Mouse (Mus musculus): ENCODE measurements around the gene Tnni3.
"Not testable (repeated sequence)": the region's sequence is repeated elsewhere in the genome, so short reads cannot be mapped to it uniquely, and the experiment has no call there.

The Tnni3 gene

DNA sequence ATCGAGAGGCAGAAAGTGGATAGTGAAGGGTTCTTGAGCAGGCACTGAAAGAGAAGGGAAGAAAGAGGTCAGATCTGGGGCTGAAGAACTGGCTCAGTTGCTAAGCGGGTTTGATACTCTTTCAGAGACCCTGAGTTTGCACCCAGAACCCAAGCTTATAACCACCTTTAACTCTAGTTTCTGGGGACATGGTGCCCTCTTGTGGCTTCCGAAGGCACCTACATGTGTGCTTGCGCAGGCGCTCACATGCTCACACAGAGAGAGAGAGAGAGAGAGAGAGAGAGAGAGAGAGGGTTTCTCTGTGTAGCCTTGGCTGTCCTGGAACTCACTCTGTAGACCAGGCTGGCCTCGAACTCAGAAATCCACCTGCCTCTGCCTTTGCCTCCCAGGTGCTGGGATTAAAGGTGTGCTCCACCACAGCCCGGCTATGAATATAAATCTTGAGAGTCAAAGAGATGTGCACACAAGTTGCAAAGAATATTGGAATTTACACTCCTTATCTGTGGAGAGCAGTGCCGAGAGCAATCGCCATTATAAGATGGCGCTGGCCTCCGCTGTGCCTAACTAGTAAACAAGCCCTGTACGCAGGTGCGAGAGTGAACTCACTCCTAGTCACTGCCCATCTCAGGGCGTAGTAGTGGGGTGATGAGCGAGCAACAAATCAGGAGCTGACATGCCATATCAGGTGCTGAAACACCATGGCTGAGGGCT is at the start of gene Tnni3:
Gene Tnni3, minus strand, starts transcription at position 18 of the 711 bp plus-strand sequence.
- ChIA-PET CTCF (interaction anchor here (0.5 to 10.9 kb wide), 65 partner anchors 8 to 946 kb away, joined by 3 to 219 read pairs (median 4); partner anchors contain the start of genes Dnaaf3 (in 1 of the 4), Isoc2a (in 1 of the 4), Leng8 (in 1 of the 4) and Ndufa3 (in 1 of the 4)), POLR2A (interaction anchor here (0.6 to 6.0 kb wide), 58 partner anchors 8 to 907 kb away, joined by 3 to 46 read pairs (median 4); partner anchors contain the start of genes Ppp1r12c (in 3 of the 4), Mboat7 (in 2 of the 4), Rpl28 (in 2 of the 4) and Tsen34 (in 2 of the 4))

DNA sequence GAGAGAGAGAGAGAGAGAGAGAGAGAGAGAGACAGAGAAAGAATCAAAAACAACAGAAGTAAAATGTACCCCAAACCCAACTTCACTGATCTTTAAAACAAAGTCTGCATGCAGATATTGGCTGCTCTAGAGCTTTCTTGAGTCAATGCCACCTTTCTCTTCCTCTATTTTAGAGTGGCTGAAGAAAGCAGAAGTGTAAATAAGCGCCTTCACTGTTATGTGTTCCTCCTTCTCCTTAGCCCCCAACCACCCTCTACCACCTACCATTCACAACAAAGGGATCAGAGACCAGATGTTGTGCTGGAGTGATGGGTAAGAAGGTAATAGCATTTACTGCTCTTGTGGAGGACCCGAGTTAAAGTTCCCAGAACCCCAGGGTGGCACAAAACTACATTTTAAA is 48.3 kb upstream of the Tnni3 start:
- POLR2A ChIA-PET, CTCF ChIA-PET: not testable (repeated sequence)

DNA sequence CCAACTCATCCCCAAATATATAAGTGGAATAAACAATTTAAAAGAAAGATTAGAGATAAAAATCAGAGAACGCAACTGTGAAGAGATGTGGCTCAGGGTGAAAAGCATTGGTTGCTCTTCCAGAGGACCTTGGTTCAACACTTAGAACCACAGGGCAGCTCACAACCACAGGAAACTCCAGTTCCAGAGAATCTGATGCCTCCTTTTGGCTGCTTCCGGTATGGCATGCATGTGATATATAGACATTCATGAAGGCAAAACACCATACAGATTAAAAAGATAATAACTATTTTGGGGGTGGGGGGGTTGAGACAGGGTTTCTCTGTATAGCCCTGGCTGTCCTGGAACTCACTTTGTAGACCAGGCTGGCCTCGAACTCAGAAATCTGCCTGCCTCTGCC is 38.6 kb upstream of the Tnni3 start:
- POLR2A ChIA-PET = interaction anchor here in 2 of 4 experiments (0.6 to 2.6 kb wide), 8 partner anchors 81 to 377 kb away, joined by 3 to 7 read pairs (median 3); partner anchors contain the start of gene Rpl28 (in 1 of the 2)
- CTCF ChIA-PET = interaction anchor here in 3 of 4 experiments (0.6 to 1.5 kb wide), 10 partner anchors 19 to 447 kb away, joined by 3 to 16 read pairs (median 4); partner anchors contain the start of gene Tnni3 (in 1 of the 3)

DNA sequence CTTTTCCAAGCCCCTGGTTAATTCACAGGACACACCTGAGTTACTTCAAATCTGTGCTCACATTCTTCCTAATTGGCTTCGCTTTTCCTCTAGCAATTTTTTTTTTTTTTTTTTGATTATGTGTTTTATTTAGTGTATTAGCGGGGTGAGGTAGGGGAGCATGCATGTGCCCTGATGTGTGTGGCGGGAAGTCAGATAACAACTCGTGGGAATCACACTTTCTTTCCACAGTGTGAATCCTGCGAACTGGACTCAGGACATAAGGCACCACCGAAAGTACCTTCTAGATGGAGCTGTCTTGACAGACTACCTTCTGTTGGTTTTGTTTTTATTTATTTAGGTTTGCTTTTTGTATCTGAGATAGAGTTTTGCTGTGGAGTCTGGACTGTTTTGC is 33.1 kb upstream of the Tnni3 start:
- CTCF ChIA-PET = interaction anchor here (0.6 to 1.5 kb wide), 14 partner anchors 10 to 1294 kb away, joined by 3 to 10 read pairs (median 4); partner anchors contain the start of genes Ppp6r1 (in 1 of the 4), Sbk2 (in 1 of the 4) and Tmem150b (in 1 of the 4)
- POLR2A ChIA-PET = interaction anchor here (0.7 to 1.8 kb wide), 10 partner anchors 43 to 392 kb away, joined by 3 to 8 read pairs (median 4); partner anchors contain the start of genes Rpl28 (in 1 of the 4) and Ube2s (in 1 of the 4)

DNA sequence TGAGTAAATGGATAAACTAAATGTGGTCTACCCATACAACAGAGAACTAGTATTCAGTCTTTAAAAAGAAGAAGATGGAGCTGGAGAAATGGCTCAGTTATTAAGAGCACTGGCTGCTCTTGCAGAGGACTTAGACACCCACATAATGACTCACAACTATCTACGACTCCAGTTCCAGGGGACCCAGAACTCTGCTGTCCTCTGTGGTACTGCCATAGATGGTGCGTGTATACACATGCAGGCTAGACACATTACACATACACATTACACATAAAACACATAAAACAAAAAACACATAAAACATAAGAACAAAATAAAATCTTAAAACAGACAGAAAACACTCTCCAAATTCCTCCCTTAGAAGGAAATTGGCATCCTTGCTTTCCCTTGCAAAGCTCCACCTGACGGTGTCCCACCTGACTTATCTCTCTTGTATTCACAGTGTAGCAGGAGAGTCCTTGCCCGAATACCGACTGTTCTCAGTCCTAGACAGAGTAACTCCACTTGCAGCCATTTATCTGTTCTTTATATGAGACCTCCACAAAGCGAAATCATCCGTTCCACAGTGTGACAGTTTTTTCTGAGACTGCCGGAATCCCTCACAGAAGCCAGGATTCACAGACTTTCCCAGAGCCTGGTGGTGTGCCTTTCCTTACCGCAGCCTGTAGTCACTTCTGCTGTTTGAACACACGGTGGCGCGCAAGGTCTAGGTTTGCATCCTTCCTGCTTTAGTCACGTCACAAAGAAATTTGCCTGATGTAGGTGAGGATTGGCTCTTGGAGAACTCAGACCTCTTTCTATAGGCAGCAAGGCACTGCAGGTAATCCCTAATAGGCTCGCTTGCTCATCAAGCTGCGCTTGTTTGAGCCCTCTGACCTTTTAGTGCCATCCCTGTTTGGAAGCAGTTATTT is 32.5 kb upstream of the Tnni3 start:
- POLR2A ChIA-PET = interaction anchor here (0.6 to 1.8 kb wide), 17 partner anchors 9 to 346 kb away, joined by 3 to 8 read pairs (median 3); partner anchors contain the start of genes Ube2s (in 2 of the 4), Rpl28 (in 1 of the 4) and Syt5 (in 1 of the 4)

DNA sequence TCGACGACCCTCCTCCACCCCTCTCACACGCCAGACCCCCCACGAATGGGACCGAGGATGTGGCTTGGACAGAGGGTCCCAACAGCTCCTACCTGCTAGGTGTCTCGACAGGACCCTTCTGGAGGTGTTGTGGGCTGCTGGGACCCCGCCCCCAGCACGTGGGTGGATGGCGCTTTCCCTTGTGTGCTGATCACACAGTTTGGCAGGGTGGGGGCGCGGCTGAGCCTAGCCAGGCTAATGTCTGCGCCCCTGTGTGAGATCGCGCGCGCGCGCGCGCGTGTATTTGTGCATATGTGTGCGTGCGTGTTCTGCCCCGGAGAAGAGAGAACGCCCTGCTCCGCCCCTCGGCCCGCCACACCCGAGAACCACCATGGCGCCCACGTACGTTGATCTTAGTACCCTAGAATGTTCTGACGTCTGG is 23.2 kb upstream of the Tnni3 start, which contains the start of gene Syt5:
Gene Syt5, minus strand, starts transcription at position 321 of the 421 bp plus-strand sequence.
- CTCF ChIA-PET = interaction anchor here (0.6 to 0.7 kb wide), 5 partner anchors 9 to 426 kb away, joined by 3 to 5 read pairs (median 3); no protein-coding TSS in a partner anchor

More for the DNA sequence above, 32.5 kb upstream of the Tnni3 start:
- CTCF ChIA-PET = interaction anchor here (0.6 to 1.5 kb wide), 17 partner anchors 9 to 408 kb away, joined by 3 to 10 read pairs (median 4); partner anchors contain the start of genes Ppp6r1 (in 1 of the 4), Sbk2 (in 1 of the 4) and Tmem150b (in 1 of the 4)

DNA sequence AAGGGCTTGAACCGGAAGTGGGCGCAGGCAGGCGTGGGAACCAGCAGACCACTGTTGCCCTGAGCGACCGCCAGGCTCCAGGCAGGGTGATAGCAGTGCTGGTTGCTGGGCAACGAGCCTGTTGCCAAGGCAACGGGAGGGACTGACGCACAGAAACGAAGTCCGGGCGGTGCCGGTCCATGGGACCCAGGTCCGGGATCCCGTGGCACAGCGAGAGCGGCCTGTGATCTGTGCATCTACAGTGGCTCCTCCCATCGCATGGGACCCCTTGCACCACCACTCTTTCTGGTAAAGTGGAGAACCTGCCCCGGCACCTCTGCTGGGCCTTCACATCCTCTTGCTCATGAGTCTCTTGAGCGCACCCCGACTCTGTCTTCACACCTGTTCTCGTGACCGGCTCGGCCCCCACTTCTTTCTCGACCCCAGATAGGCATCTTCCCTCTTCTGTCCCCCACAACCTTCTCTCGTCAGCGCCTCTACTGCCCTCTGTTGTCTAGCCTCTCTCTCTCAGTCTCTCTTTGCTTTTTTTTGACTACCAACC is 22.6 kb upstream of the Tnni3 start:
- POLR2A ChIA-PET = interaction anchor here in 1 of 4 experiments (0.6 kb wide), 1 partner anchor 231 kb away, joined by 3 read pairs; no protein-coding TSS in a partner anchor
- CTCF ChIA-PET = interaction anchor here in 2 of 4 experiments (0.6 to 0.7 kb wide), 2 partner anchors 10 to 426 kb away, joined by 4 to 5 read pairs; no protein-coding TSS in a partner anchor

More for the DNA sequence above, 23.2 kb upstream of the Tnni3 start, which contains the start of gene Syt5:
- POLR2A ChIA-PET = interaction anchor here in 3 of 4 experiments (0.6 to 0.7 kb wide), 4 partner anchors 9 to 467 kb away, joined by 3 to 6 read pairs (median 3); partner anchors contain the start of genes Fiz1 (in 1 of the 3) and Zfp524 (in 1 of the 3)

DNA sequence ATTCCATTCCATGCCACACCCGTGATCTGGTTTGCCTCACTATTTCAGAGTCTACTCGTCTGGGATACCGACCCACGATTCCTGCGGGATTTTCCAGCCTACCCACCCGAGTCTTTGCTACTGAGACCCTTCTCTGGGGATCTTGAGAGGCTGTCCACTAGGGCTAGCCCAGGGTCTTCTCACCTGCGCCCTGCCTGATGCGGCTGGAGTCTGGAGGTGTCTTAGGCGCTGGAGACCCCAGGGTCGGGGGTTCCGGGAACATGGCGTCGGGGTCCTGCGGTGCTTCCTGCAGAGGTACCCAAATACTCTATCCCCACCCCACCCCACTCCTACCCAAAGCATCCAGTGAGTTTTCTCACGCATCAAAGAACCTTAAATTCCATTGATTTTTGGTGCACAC is 22.0 kb upstream of the Tnni3 start:
- POLR2A ChIA-PET = interaction anchor here in 2 of 4 experiments (1.1 to 1.8 kb wide), 4 partner anchors 14 to 390 kb away, joined by 3 to 6 read pairs (median 4); partner anchors contain the start of genes Rpl28 (in 1 of the 2) and Ube2s (in 1 of the 2)
- CTCF ChIA-PET = interaction anchor here in 1 of 4 experiments (0.6 to 1.4 kb wide), 3 partner anchors 81 to 394 kb away, joined by 3 to 5 read pairs (median 3); no protein-coding TSS in a partner anchor

DNA sequence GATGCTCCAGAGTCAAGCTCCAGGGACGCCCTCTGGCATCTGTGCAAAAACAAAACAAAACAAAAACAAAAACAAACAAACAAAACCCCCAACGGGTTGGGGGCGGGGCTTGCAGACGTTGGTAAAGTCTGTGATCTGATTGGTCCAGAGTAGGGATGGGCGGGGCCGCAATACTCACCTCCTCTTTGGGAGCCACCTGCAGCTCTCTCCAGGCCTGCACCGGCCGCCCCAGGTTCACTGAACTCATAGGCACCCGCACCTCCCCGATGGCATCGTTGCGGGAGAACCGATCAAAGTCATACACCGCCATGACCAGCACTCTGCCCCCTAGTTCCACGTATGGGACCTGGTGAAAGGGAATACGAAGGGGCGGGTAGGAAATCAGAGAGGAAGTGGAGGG is 18.0 kb upstream of the Tnni3 start:
- CTCF ChIA-PET = interaction anchor here in 2 of 4 experiments (0.7 to 2.6 kb wide), 8 partner anchors 10 to 398 kb away, joined by 3 to 8 read pairs (median 4); partner anchors contain the start of genes Dnaaf3 (in 1 of the 2) and Tnni3 (in 1 of the 2)
- POLR2A ChIA-PET = interaction anchor here (0.6 to 4.5 kb wide), 24 partner anchors 12 to 1297 kb away, joined by 3 to 19 read pairs (median 3); partner anchors contain the start of genes Ube2s (in 3 of the 4), Rpl28 (in 2 of the 4), Cox6b2 (in 1 of the 4) and Hspbp1 (in 1 of the 4)

DNA sequence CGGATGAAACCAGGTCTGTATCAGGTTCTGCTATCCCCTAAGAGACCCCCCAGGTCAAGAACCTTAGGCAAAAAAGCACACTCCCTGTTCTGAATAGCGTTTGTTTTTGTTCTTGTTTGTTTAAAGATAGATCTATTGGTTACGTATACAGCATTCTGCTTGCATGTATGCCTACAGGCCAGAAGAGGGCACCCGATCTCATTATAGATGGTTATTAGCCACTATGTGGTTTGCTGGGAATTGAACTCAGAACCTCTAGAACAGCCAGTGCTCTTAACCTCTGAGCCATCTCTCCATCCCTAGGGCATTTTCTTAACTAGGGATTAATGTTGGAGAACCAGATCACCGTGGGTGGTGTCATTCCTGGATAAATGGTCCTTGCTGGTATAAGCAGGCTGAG is 17.3 kb upstream of the Tnni3 start:
- POLR2A ChIA-PET = interaction anchor here (0.7 to 4.5 kb wide), 21 partner anchors 11 to 1296 kb away, joined by 3 to 19 read pairs (median 3); partner anchors contain the start of genes Ube2s (in 3 of the 4), Cox6b2 (in 1 of the 4), Hspbp1 (in 1 of the 4) and Kmt5c (in 1 of the 4)
- CTCF ChIA-PET = interaction anchor here in 2 of 4 experiments (0.7 to 2.6 kb wide), 7 partner anchors 9 to 370 kb away, joined by 3 to 8 read pairs (median 4); partner anchors contain the start of genes Dnaaf3 (in 1 of the 2) and Tnni3 (in 1 of the 2)

DNA sequence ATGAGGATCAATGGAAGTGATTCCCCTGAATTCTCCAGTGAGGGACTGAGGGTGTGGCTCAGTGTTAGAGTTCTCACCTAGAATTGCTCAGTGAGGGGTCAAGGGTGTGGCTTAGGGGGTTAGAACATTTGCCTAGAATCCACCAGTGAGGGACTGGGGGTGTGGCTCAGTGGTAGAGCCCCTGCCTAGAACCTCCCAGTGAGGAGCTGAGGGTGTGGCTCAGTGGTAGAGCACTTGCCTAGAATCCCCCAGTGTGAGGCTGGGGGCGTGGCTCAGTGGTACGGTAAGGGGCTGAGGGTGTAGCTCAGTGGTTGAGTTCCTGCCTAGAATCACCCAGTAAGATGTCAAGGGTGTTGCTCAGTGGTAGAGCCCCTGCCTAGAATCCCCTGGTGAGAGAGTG is 15.0 kb upstream of the Tnni3 start:
- ChIA-PET CTCF (interaction anchor here in 3 of 4 experiments (0.6 to 1.6 kb wide), 7 partner anchors 12 to 499 kb away, joined by 3 to 7 read pairs (median 3); partner anchors contain the start of genes Cox6b2 (in 1 of the 3), Tnni3 (in 1 of the 3) and Zfp784 (in 1 of the 3)), POLR2A (interaction anchor here in 2 of 4 experiments (0.6 to 1.4 kb wide), 15 partner anchors 10 to 846 kb away, joined by 3 to 7 read pairs (median 3); partner anchors contain the start of genes Rpl28 (in 2 of the 2), Ube2s (in 2 of the 2), Cox6b2 (in 1 of the 2) and Hspbp1 (in 1 of the 2))

DNA sequence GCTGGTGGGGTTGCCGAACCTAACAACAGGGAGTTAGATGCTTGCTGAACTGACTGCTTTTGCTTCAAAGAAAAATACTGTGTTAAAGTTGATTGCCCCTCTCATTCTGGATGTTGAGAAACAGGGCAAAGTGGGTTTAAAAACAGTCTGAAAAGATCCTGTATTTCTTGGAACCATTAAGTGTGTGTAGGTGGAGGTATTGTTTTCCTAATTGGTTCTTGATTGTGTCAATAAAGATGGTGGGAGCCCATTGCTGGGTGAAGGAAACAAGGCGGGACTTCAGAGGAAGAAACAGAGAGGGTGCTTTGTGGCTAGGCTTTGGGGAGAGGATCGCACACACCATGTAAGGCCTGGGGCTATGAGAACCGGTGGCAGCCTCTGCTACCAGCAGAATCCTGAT is 13.2 kb upstream of the Tnni3 start:
- ChIA-PET POLR2A (interaction anchor here in 2 of 4 experiments (0.7 to 2.0 kb wide), 9 partner anchors 28 to 275 kb away, joined by 3 to 5 read pairs (median 4); partner anchors contain the start of genes Rpl28 (in 2 of the 2), Cox6b2 (in 1 of the 2), Kmt5c (in 1 of the 2) and Ppp1r12c (in 1 of the 2)), CTCF (interaction anchor here in 2 of 4 experiments (0.6 to 1.3 kb wide), 3 partner anchors 24 to 29 kb away, joined by 3 to 9 read pairs (median 3); no protein-coding TSS in a partner anchor)

DNA sequence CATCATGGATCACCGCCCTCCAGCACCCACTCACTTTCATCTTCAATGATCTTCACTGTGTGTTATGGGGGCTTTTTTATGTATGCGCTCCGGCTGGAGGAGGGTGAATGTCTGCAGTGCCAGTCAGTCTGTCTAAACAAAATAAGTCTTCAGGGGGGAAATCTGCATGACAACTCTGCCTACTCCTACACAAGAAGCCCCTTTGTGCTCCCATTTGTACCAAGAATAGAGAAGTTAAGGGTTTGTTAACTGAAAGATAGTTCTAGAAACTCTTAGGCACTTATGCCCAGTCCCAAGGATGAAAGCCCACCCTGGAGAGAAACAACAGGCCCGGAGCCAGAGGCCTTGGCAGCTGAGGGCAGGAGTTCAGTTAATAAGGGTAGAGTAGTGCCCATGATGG is 12.3 kb upstream of the Tnni3 start:
- ChIA-PET POLR2A (interaction anchor here in 2 of 4 experiments (0.7 to 2.0 kb wide), 8 partner anchors 12 to 276 kb away, joined by 3 to 5 read pairs (median 4); partner anchors contain the start of genes Rpl28 (in 2 of the 2), Ppp1r12c (in 1 of the 2), Tnni3 (in 1 of the 2) and Ube2s (in 1 of the 2)), CTCF (interaction anchor here in 1 of 4 experiments (0.7 to 1.3 kb wide), 2 partner anchors 23 to 27 kb away, joined by 3 read pairs; no protein-coding TSS in a partner anchor)

DNA sequence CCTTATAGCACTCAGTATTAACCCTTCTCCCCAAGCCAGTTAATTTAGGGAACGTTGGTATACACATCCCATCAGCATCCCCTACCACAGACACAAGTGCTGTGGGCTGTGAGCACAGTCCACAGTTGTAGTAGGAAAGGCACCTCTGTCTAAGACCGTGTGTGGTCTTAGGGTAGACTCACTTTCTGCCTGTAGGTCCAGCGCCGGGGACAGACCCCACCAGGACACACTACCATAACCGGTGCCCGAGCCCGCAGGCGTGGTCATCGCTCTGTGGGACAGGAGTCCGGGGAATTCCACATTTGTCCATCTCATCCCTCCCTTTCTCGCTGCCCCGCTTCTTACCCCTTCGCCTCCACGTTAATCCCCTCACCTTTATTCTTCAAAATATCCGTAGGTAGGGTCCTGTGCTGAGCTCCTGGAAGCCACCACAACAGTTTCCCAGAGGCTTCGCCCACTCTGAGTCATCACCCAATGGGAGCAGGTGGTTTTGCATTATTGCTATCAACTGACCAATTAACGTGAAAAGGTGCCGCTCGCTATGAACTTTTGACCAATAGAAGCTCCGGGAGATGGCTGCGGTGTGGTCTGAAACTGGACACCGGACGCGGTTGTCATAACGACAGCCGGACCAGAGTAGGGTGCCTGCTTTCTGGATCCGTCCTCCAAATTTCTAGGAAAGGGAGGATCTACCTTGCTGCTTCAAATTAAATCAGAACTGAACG is 8.1 kb upstream of the Tnni3 start, which contains the start of gene Dnaaf3:
Gene Dnaaf3, minus strand, starts transcription at position 449 of the 725 bp plus-strand sequence.
- POLR2A ChIA-PET = interaction anchor here (0.6 to 2.5 kb wide), 30 partner anchors 8 to 887 kb away, joined by 3 to 14 read pairs (median 4); partner anchors contain the start of genes Ube2s (in 3 of the 4), Cox6b2 (in 2 of the 4), Hspbp1 (in 2 of the 4) and Ppp1r12c (in 2 of the 4)
- CTCF ChIA-PET = interaction anchor here in 2 of 4 experiments (0.6 to 3.6 kb wide), 11 partner anchors 8 to 1269 kb away, joined by 3 to 14 read pairs (median 4); partner anchors contain the start of genes Tnni3 (in 1 of the 2) and Zfp580 (in 1 of the 2)

DNA sequence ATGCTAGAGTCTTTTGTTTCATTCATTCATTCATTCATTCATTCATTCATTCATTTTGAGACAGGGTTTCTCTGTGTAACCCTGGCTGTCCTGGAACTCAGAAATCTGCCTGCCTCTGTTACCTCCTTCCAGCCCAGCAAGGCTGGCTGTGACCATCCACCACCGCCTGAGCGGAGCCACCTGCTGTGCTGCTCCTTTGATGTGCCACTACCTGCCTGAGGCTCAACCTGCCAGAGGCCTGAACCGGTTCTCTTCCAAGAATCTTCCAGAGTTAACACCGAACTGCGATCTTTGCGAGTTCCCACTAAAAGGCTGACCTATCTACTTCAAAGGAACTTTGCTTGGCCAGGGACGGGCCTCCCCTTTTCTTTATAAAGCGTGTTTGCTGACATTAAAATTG is 6.1 kb upstream of the Tnni3 start:
- CTCF ChIA-PET = interaction anchor here in 3 of 4 experiments (1.1 to 3.6 kb wide), 4 partner anchors 17 to 103 kb away, joined by 3 to 10 read pairs (median 4); no protein-coding TSS in a partner anchor

More for the DNA sequence above, 6.1 kb upstream of the Tnni3 start:
- POLR2A ChIA-PET = interaction anchor here in 2 of 4 experiments (0.9 to 1.4 kb wide), 4 partner anchors 10 to 35 kb away, joined by 3 to 7 read pairs (median 4); no protein-coding TSS in a partner anchor

Data from embryonic stem cell, embryonic (primary cell).